Mouse (Mus musculus) neural tube, embryonic 12.5 days (tissue): Measurements from ENCODE around the gene Tubgcp5. TPM values are rescaled to one million over a fixed set of nuclear protein-coding genes. Genes with fewer than 3 reads are reported as not detected.

Experiments
- ATAC-seq: fragments of 200-750 bp; cut with Nextera tagmentation; 2 replicates; pipeline ENCODE4 v1.8.0; 2017; ENCODE audit warnings: low read depth, mild to moderate bottlenecking, moderate TSS enrichment, moderate library complexity; ENCODE audit not compliant: low FRiP score
- H3K27ac ChIP-seq: fragments of 300-500 bp; sonication (generic); 2 replicates; pipeline ENCODE4 v1.5.1; 2016
- H3K27me3 ChIP-seq: fragments of 300-500 bp; sonication (generic); replicated peaks from 2 replicates; pipeline ENCODE4 v1.6.1; 2016; ENCODE audit warnings: mild to moderate bottlenecking
- H3K36me3 ChIP-seq: fragments of 300-500 bp; sonication (generic); 2 replicates; pipeline ENCODE4 v1.6.1; 2016; ENCODE audit warnings: mild to moderate bottlenecking
- H3K4me1 ChIP-seq: fragments of 300-500 bp; sonication (generic); 2 replicates; pipeline ENCODE4 v1.6.1; 2016
- H3K4me2 ChIP-seq: fragments of 300-500 bp; sonication (generic); replicated peaks from 2 replicates; pipeline ENCODE4 v1.6.1; 2016; ENCODE audit warnings: mild to moderate bottlenecking
- H3K4me3 ChIP-seq: fragments of 300-500 bp; sonication (generic); 2 replicates; pipeline ENCODE4 v1.5.1; 2016
- H3K9ac ChIP-seq: fragments of 300-500 bp; sonication (generic); 2 replicates; pipeline ENCODE4 v1.6.1; 2016; ENCODE audit warnings: mild to moderate bottlenecking
- H3K9me3 ChIP-seq: fragments of 300-500 bp; sonication (generic); 2 replicates; pipeline ENCODE4 v1.6.1; 2016; ENCODE audit warnings: mild to moderate bottlenecking
- WGBS: fragments of 180-500 bp; shearing (Covaris S2); methylation state at CpG from one replicate; pipeline ENCODE4 v1.1.7; 2016; 5-methylcytosine and 5-hydroxymethylcytosine counted together
- polyA plus RNA-seq: library from polyadenylated mRNA; unstranded; fragments of >200 nt; fragmentation: Nextera tagmentation; extraction: Ambion mirVana; gene quantifications from 2 replicates; pipeline ENCODE4 v1.2.1, GENCODE M21; 2016

Gene Tubgcp5
- polyA plus RNA-seq, 1 experiment from 2014 or later, result 44.6 TPM

GRCm38 (mm10) chr7:55857729-55858128, 63.8 kb downstream of the Tubgcp5 start:
- no peak for ATAC-seq
- H3K27ac ChIP-seq, result no peak overlapping the region
- H3K36me3 ChIP-seq, result no peaks in the 10 kb centered on the region
- no peak overlapping the region for H3K9ac ChIP-seq
- no peak overlapping the region for H3K4me2 ChIP-seq
- H3K9me3 ChIP-seq, result no peaks in the 10 kb centered on the region
- H3K4me1 ChIP-seq, result no peaks in the 10 kb centered on the region
- no peaks in the 10 kb centered on the region for H3K27me3 ChIP-seq
- no peak overlapping the region for H3K4me3 ChIP-seq
- whole genome bisulfite sequencing, result 74% methylated on average over 2 of the region's 2 CpGs

GRCm38 (mm10) chr7:55858836-55859517, 65.0 kb downstream of the Tubgcp5 start:
- WGBS, result 93% methylated on average over 3 of the region's 3 CpGs

GRCm38 (mm10) chr7:55859518-55859872, 65.5 kb downstream of the Tubgcp5 start:
- ATAC-seq, result no peak
- Histone ChIP-seq H3K27ac (no peak overlapping the region), H3K9me3 (no peaks in the 10 kb centered on the region), H3K36me3 (no peaks in the 10 kb centered on the region), H3K9ac (no peak overlapping the region), H3K27me3 (no peaks in the 10 kb centered on the region), H3K4me3 (no peak overlapping the region), H3K4me1 (no peaks in the 10 kb centered on the region), H3K4me2 (no peak overlapping the region)
- WGBS, result 87% methylated on average over 2 of the region's 2 CpGs

More at GRCm38 (mm10) chr7:55858836-55859517, 65.0 kb downstream of the Tubgcp5 start:
- Histone ChIP-seq H3K36me3 (no peaks in the 10 kb centered on the region), H3K9ac (no peak overlapping the region), H3K4me1 (no peaks in the 10 kb centered on the region), H3K27me3 (no peaks in the 10 kb centered on the region), H3K4me3 (no peak overlapping the region), H3K4me2 (no peak overlapping the region), H3K9me3 (no peaks in the 10 kb centered on the region), H3K27ac (no peak overlapping the region)
- no peak for ATAC-seq

GRCm38 (mm10) chr7:55859956-55860355, 66.0 kb downstream of the Tubgcp5 start:
- Histone ChIP-seq H3K9me3 (no peaks in the 10 kb centered on the region), H3K27ac (no peak overlapping the region), H3K4me1 (no peaks in the 10 kb centered on the region), H3K4me2 (no peak overlapping the region), H3K27me3 (no peaks in the 10 kb centered on the region), H3K4me3 (no peak overlapping the region), H3K9ac (no peak overlapping the region), H3K36me3 (no peaks in the 10 kb centered on the region)
- 90% methylated on average over 6 of the region's 6 CpGs for WGBS
- ATAC-seq, result no peak

GRCm38 (mm10) chr7:55861175-55861574, 67.2 kb downstream of the Tubgcp5 start:
- no peak overlapping the region for H3K27ac ChIP-seq
- no peaks in the 10 kb centered on the region for H3K36me3 ChIP-seq
- no peak overlapping the region for H3K4me2 ChIP-seq
- no peaks in the 10 kb centered on the region for H3K27me3 ChIP-seq
- no peak for ATAC-seq
- H3K9ac ChIP-seq, result no peak overlapping the region
- H3K9me3 ChIP-seq, result no peaks in the 10 kb centered on the region
- H3K4me1 ChIP-seq, result no peaks in the 10 kb centered on the region
- WGBS, result 91% methylated on average over 4 of the region's 4 CpGs
- no peak overlapping the region for H3K4me3 ChIP-seq

- Histone ChIP-seq H3K9me3 (no peaks in the 10 kb centered on the region), H3K9ac (no peak overlapping the region), H3K4me3 (no peak overlapping the region), H3K27me3 (no peaks in the 10 kb centered on the region), H3K4me1 (no peaks in the 10 kb centered on the region), H3K4me2 (no peak overlapping the region), H3K27ac (no peak overlapping the region), H3K36me3 (no peaks in the 10 kb centered on the region)
- no peak for ATAC-seq
Observed at GRCm38 (mm10) chr7:55865044-55865443, 71.1 kb downstream of the Tubgcp5 start.

- ATAC-seq, result no peak
- H3K27ac ChIP-seq, result no peak overlapping the region
- WGBS, result 83% methylated on average over 8 of the region's 8 CpGs
Observed at GRCm38 (mm10) chr7:55865750-55866416, 71.9 kb downstream of the Tubgcp5 start.

GRCm38 (mm10) chr7:55868247-55868646, 74.3 kb downstream of the Tubgcp5 start:
- H3K4me1 ChIP-seq, result no peaks in the 10 kb centered on the region
- H3K36me3 ChIP-seq, result peaks cover 5% of the 10 kb centered on the region
- H3K27me3 ChIP-seq, result no peaks in the 10 kb centered on the region
- no peak overlapping the region for H3K4me2 ChIP-seq
- H3K9ac ChIP-seq, result no peak overlapping the region
- H3K27ac ChIP-seq, result no peak overlapping the region
- no peak for ATAC-seq
- H3K4me3 ChIP-seq, result no peak overlapping the region
- WGBS, result 84% methylated on average over 7 of the region's 7 CpGs
- no peaks in the 10 kb centered on the region for H3K9me3 ChIP-seq

More at GRCm38 (mm10) chr7:55865750-55866416, 71.9 kb downstream of the Tubgcp5 start:
- Histone ChIP-seq H3K9me3 (no peaks in the 10 kb centered on the region), H3K9ac (no peak overlapping the region), H3K27me3 (no peaks in the 10 kb centered on the region), H3K4me1 (no peaks in the 10 kb centered on the region), H3K4me3 (no peak overlapping the region), H3K4me2 (no peak overlapping the region), H3K36me3 (no peaks in the 10 kb centered on the region)

- H3K4me3 ChIP-seq, result no peak overlapping the region
- H3K4me2 ChIP-seq, result no peak overlapping the region
- H3K4me1 ChIP-seq, result no peaks in the 10 kb centered on the region
- peaks cover 15% of the 10 kb centered on the region for H3K36me3 ChIP-seq
- no peak for ATAC-seq
- no peaks in the 10 kb centered on the region for H3K9me3 ChIP-seq
- no peak overlapping the region for H3K9ac ChIP-seq
- no peak overlapping the region for H3K27ac ChIP-seq
- H3K27me3 ChIP-seq, result no peaks in the 10 kb centered on the region
- WGBS, result 57% methylated on average over 3 of the region's 3 CpGs
Observed at GRCm38 (mm10) chr7:55869220-55869619, 75.3 kb downstream of the Tubgcp5 start.

GRCm38 (mm10) chr7:55870340-55871020, 76.5 kb downstream of the Tubgcp5 start:
- no peak for ATAC-seq
- peaks cover 25% of the 10 kb centered on the region for H3K36me3 ChIP-seq
- H3K9me3 ChIP-seq, result no peaks in the 10 kb centered on the region
- H3K27me3 ChIP-seq, result no peaks in the 10 kb centered on the region
- H3K27ac ChIP-seq, result no peak overlapping the region
- H3K4me3 ChIP-seq, result no peak overlapping the region
- H3K9ac ChIP-seq, result no peak overlapping the region
- 95% methylated on average over 6 of the region's 6 CpGs for WGBS
- H3K4me2 ChIP-seq, result no peak overlapping the region
- no peaks in the 10 kb centered on the region for H3K4me1 ChIP-seq

GRCm38 (mm10) chr7:55871476-55871875, 77.5 kb downstream of the Tubgcp5 start:
- H3K36me3 ChIP-seq, result peaks cover 33% of the 10 kb centered on the region
- 82% methylated on average over 5 of the region's 5 CpGs for WGBS
- no peak for ATAC-seq
- H3K4me2 ChIP-seq, result no peak overlapping the region
- H3K9ac ChIP-seq, result no peak overlapping the region
- no peaks in the 10 kb centered on the region for H3K9me3 ChIP-seq
- no peak overlapping the region for H3K4me3 ChIP-seq
- no peaks in the 10 kb centered on the region for H3K4me1 ChIP-seq
- H3K27ac ChIP-seq, result no peak overlapping the region
- H3K27me3 ChIP-seq, result no peaks in the 10 kb centered on the region

- Histone ChIP-seq H3K9me3 (no peaks in the 10 kb centered on the region), H3K4me2 (no peak overlapping the region), H3K27me3 (no peaks in the 10 kb centered on the region), H3K4me1 (no peaks in the 10 kb centered on the region), H3K27ac (no peak overlapping the region), H3K9ac (no peak overlapping the region), H3K4me3 (no peak overlapping the region), H3K36me3 (peaks cover 54% of the 10 kb centered on the region)
- ATAC-seq, result no peak
- 90% methylated on average over 7 of the region's 7 CpGs for WGBS
Observed at GRCm38 (mm10) chr7:55874703-55875102, 80.7 kb downstream of the Tubgcp5 start.
